Mouse (Mus musculus) CH12.LX (cell line): ENCODE results near the gene Igdcc4. TPM values are rescaled to one million over a fixed set of nuclear protein-coding genes. Genes with fewer than 3 reads are reported as not detected.

Experiments
- DNase-seq: peaks from one replicate; pipeline ENCODE4 v3.0.0-alpha.2; 2013; ENCODE audit errors: extremely low read depth
- H3K27ac ChIP-seq: 2 replicates; pipeline ENCODE4 v1.5.1; 2012; ENCODE audit warnings: low read depth, mild to moderate bottlenecking, control low read depth, moderate library complexity; ENCODE audit not compliant: insufficient read depth
- H3K27me3 ChIP-seq: replicated peaks from 2 replicates; pipeline ENCODE3; 2012; ENCODE audit warnings: inconsistent platforms
- H3K36me3 ChIP-seq, 2 experiments: replicated peaks in 1 of 2; 2 replicates each; pipeline versions ENCODE3 to v1.6.1; 2012; ENCODE audit warnings: inconsistent platforms in 1 of 2, low read length in 1 of 2, mild to moderate bottlenecking in 1 of 2, mixed read lengths in 1 of 2, moderate library complexity in 1 of 2; ENCODE audit not compliant: control insufficient read depth in 1 of 2, insufficient read depth in 1 of 2
- H3K4me1 ChIP-seq, 2 experiments: 2 replicates each; pipeline ENCODE4 v1.6.1; 2012; ENCODE audit warnings: inconsistent platforms in 1 of 2, moderate library complexity in 1 of 2; ENCODE audit not compliant: insufficient read depth in 2 of 2, control insufficient read depth in 1 of 2
- H3K4me2 ChIP-seq: 2 replicates; pipeline ENCODE4 v1.6.1; 2012; ENCODE audit warnings: low read depth, mild to moderate bottlenecking, control low read depth; ENCODE audit not compliant: poor library complexity, insufficient read depth, severe bottlenecking
- H3K4me3 ChIP-seq, 3 experiments: fragments of 150-350 bp in 1 of 3; sonication (generic) in 1 of 3; replicated peaks in 1 of 3; 2 replicates each; pipeline versions ENCODE3 to v1.5.1; 2011 to 2012; ENCODE audit warnings: low read depth in 2 of 3, low read length in 2 of 3, mild to moderate bottlenecking in 2 of 3, moderate library complexity in 2 of 3, control low read depth in 1 of 3, improper control_type of control experiment in 1 of 3, inconsistent platforms in 1 of 3, mixed read lengths in 1 of 3; ENCODE audit not compliant: poor library complexity in 1 of 3
- H3K79me2 ChIP-seq: replicated peaks from 2 replicates; pipeline ENCODE4 v1.6.1; 2012; ENCODE audit warnings: mild to moderate bottlenecking, moderate library complexity; ENCODE audit not compliant: control insufficient read depth, poor library complexity, insufficient read depth, severe bottlenecking; ENCODE audit errors: extremely low read depth
- H3K9ac ChIP-seq: 2 replicates; pipeline ENCODE4 v1.6.1; 2012; ENCODE audit warnings: low read depth, mild to moderate bottlenecking, control low read depth, moderate library complexity; ENCODE audit not compliant: insufficient read depth
- H3K9me3 ChIP-seq: replicated peaks from 2 replicates; pipeline ENCODE3; 2012; ENCODE audit warnings: low read length, inconsistent platforms, mixed read lengths
- CHD1 ChIP-seq: IDR thresholded peaks from 2 replicates; pipeline ENCODE4 v1.6.1; 2012; ENCODE audit warnings: low read depth, low read length, improper control_type of control experiment, inconsistent platforms
- CHD2 ChIP-seq: IDR thresholded peaks from 2 replicates; pipeline ENCODE4 v1.6.1; 2011; ENCODE audit warnings: low read length, improper control_type of control experiment
- EP300 ChIP-seq: IDR thresholded peaks from 2 replicates; pipeline ENCODE4 v1.6.1; 2011; ENCODE audit warnings: low read length, improper control_type of control experiment
- GABPA ChIP-seq: IDR thresholded peaks from 2 replicates; pipeline ENCODE4 v1.6.1; 2012; ENCODE audit warnings: low read depth, low read length, improper control_type of control experiment, inconsistent platforms; ENCODE audit not compliant: insufficient replicate concordance
- HCFC1 ChIP-seq: IDR thresholded peaks from 2 replicates; pipeline ENCODE4 v1.6.1; 2012; ENCODE audit warnings: low read depth, mild to moderate bottlenecking, inconsistent platforms, low read length, improper control_type of control experiment
- IRF4 ChIP-seq: IDR thresholded peaks from 2 replicates; pipeline ENCODE4 v1.6.1; 2014; ENCODE audit warnings: low read depth, mild to moderate bottlenecking, inconsistent platforms, low read length, improper control_type of control experiment
- JUN ChIP-seq: IDR thresholded peaks from 2 replicates; pipeline ENCODE4 v1.6.1; 2011; ENCODE audit warnings: low read depth, mild to moderate bottlenecking, low read length, improper control_type of control experiment, moderate library complexity; ENCODE audit not compliant: insufficient read depth
- MAFK ChIP-seq: IDR thresholded peaks from 2 replicates; pipeline ENCODE4 v1.6.1; 2011; ENCODE audit warnings: low read length, improper control_type of control experiment; ENCODE audit not compliant: insufficient replicate concordance
- MAX ChIP-seq: IDR thresholded peaks from 2 replicates; pipeline ENCODE4 v1.6.1; 2011; ENCODE audit warnings: low read length, improper control_type of control experiment
- MAZ ChIP-seq: IDR thresholded peaks from 2 replicates; pipeline ENCODE4 v1.6.1; 2012; ENCODE audit warnings: low read depth, mild to moderate bottlenecking, inconsistent platforms, low read length, improper control_type of control experiment, moderate library complexity
- MEF2A ChIP-seq: IDR thresholded peaks from 2 replicates; pipeline ENCODE4 v1.6.1; 2014; ENCODE audit warnings: low read depth, mild to moderate bottlenecking, inconsistent platforms, low read length, improper control_type of control experiment, borderline replicate concordance
- NELFE ChIP-seq: IDR thresholded peaks from 2 replicates; pipeline ENCODE4 v1.6.1; 2011; ENCODE audit warnings: low read depth, low read length, improper control_type of control experiment
- POLR2AphosphoS2 ChIP-seq: IDR thresholded peaks from 2 replicates; pipeline ENCODE4 v1.6.1; 2011; ENCODE audit warnings: low read depth, low read length, improper control_type of control experiment
- RAD21 ChIP-seq: IDR thresholded peaks from 2 replicates; pipeline ENCODE4 v1.6.1; 2011; ENCODE audit warnings: low read depth, mild to moderate bottlenecking, low read length, improper control_type of control experiment, moderate library complexity
- RCOR1 ChIP-seq: conservative IDR thresholded peaks from 2 replicates; pipeline ENCODE4 v1.6.1; 2012; ENCODE audit warnings: low read depth, mild to moderate bottlenecking, inconsistent platforms, low read length, improper control_type of control experiment
- SIN3A ChIP-seq: IDR thresholded peaks from 2 replicates; pipeline ENCODE4 v1.6.1; 2012; ENCODE audit warnings: low read length, improper control_type of control experiment, inconsistent platforms
- TBP ChIP-seq: conservative IDR thresholded peaks from 2 replicates; pipeline ENCODE4 v1.6.1; 2011; ENCODE audit warnings: low read depth, low read length, improper control_type of control experiment
- ZC3H11A ChIP-seq: IDR thresholded peaks from 2 replicates; pipeline ENCODE4 v1.6.1; 2012; ENCODE audit warnings: low read depth, mild to moderate bottlenecking, inconsistent platforms, low read length, improper control_type of control experiment
- ZKSCAN1 ChIP-seq: IDR thresholded peaks from 2 replicates; pipeline ENCODE4 v1.6.1; 2012; ENCODE audit warnings: low read depth, inconsistent platforms, low read length, improper control_type of control experiment, borderline replicate concordance
- ZMIZ1 ChIP-seq: IDR thresholded peaks from 2 replicates; pipeline ENCODE4 v1.6.1; 2012; ENCODE audit warnings: low read depth, mild to moderate bottlenecking, inconsistent platforms, low read length, improper control_type of control experiment
- ZNF384 ChIP-seq: IDR thresholded peaks from 2 replicates; pipeline ENCODE4 v1.6.1; 2012; ENCODE audit warnings: low read depth, low read length, improper control_type of control experiment, inconsistent platforms
- dilution Hi-C: fragments of 300-500 bp; cut with MboI; formaldehyde crosslinking; loops from 2 replicates; pipeline ENCODE4 v1.14.3; 2020; ENCODE audit warnings: low sequenced_read_pairs; ENCODE audit not compliant: extremely low pct_unique_long_range_greater_than_20kb, extremely low pct_ligation_motif_present
- in situ Hi-C: fragments of 300-500 bp; cut with MboI; formaldehyde crosslinking; loops from 3 replicates; pipeline ENCODE4 v1.14.3; 2019; ENCODE audit warnings: low sequenced_read_pairs, low pct_ligation_motif_present, low pct_unique_long_range_greater_than_20kb, mixed read lengths
- polyA plus RNA-seq: library from polyadenylated mRNA; unstranded; fragments of >175 nt; gene quantifications from 2 replicates; pipeline ENCODE4 v1.2.1, GENCODE M21; 2012; ENCODE audit warnings: low read depth; ENCODE audit not compliant: insufficient read length
- total RNA-seq, 2 experiments: library from RNA; depleted of rRNA; stranded (reverse); fragments of 300-350 nt in 1 of 2; fragments of >200 nt in 1 of 2; gene quantifications; 2 replicates each; pipeline ENCODE4 v1.2.3; 2012 to 2014

Gene Igdcc4
- total RNA-seq (2012; rRNA removed) (0.04 and 0.13 TPM in 2 replicates), total RNA-seq (2014; rRNA removed) (not detected in 2 replicates), polyA plus RNA-seq (0.11 and 0.23 TPM in 2 replicates)

DNA sequence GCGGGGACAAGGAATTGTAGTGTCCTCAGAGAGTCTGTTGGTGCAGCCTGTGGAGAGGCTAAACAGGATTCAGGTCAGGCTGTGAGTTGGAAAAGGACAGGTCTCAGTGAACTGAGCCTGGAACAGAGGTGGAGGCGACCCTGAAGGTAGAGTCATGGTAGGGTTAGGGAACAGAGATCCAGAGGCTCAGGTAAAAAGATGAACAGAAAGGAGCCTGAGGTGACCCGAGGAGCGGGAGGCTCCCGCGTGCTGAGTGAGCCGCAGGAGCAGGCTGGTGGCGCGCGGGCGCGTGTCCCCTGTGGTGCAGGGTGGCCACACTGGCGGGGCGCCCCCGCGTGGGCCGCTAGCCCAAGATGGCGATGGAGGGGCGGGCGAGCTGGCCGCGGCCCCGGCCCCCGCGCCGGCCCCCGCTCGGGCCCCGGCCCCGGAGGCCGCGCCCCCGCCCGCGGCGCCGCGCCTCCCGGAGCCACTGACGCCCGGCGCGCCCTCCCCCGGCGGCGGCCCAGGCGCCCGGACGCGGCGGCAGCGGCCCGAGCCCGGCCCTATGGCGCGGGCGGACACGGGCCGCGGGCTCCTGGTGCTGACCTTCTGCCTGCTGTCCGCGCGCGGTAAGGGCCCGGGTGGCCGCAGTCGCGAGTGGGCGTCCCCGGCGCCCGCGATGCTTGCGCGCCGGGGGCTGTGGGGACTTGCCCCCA is at the start of gene Igdcc4:
Igdcc4 (plus strand) TSS at position 496 of the 695 bp plus-strand sequence.
- no peak for DNase-seq
- H3K4me3 ChIP-seq, result no peak within 1 kb of the TSS
- no peaks in the 10 kb centered on the region for H3K79me2 ChIP-seq
- H3K9me3 ChIP-seq, result peaks cover 18% of the 10 kb centered on the region
- in situ Hi-C loops, result no loop called here
- no peak within 1 kb of the TSS for H3K27ac ChIP-seq
- no peaks in the 10 kb centered on the region for H3K36me3 ChIP-seq
- no peak within 1 kb of the TSS for H3K4me2 ChIP-seq
- H3K9ac ChIP-seq, result no peak within 1 kb of the TSS
- no peaks in the 10 kb centered on the region for H3K27me3 ChIP-seq
- no peaks in the 10 kb centered on the region for H3K4me1 ChIP-seq
- TF ChIP-seq IRF4 (no peak), EP300 (no peak), GABPA (no peak), RAD21 (no peak), NELFE (no peak), MAFK (no peak), ZNF384 (no peak), RCOR1 (no peak), JUN (no peak), MAX (no peak)
- dilution Hi-C loops, result no loop called here

DNA sequence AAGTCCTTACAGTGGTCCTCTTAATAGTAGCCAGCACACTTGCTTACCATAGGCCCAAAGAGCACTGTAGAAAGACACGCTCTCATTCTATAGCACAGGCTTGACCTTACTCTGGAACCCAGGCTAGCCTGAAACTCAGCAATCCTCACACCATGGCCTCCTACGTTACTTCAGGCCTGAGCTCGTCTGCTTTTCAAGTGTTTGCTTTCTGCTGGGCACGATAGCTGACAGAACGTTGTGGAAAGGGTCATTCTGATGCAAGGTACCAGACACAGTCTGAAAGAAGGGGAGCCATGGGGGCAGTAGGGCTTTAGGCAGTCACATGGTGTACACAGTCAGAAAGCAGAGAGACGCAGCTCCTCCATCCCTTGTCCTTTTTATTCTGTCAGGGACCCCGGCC is 37.0 kb upstream of the Igdcc4 start:
- no peaks in the 10 kb centered on the region for H3K79me2 ChIP-seq
- no peak overlapping the region for H3K27ac ChIP-seq
- in situ Hi-C loops (no loop called here), dilution Hi-C loops (no loop called here)
- H3K9me3 ChIP-seq, result no peaks in the 10 kb centered on the region
- no peaks in the 10 kb centered on the region for H3K27me3 ChIP-seq
- H3K4me2 ChIP-seq, result no peak overlapping the region
- DNase-seq, result no peak
- no peak for TF ChIP-seq MEF2A
- no peak for TF ChIP-seq SIN3A
- no peak for TF ChIP-seq HCFC1
- TF ChIP-seq CHD1, result no peak
- TF ChIP-seq POLR2AphosphoS2, result no peak
- no peak for TF ChIP-seq ZC3H11A
- TF ChIP-seq TBP, result no peak
- TF ChIP-seq ZMIZ1, result no peak
- no peak for TF ChIP-seq MAZ
- no peak for TF ChIP-seq ZNF384
- no peak for TF ChIP-seq RAD21
- no peak for TF ChIP-seq ZKSCAN1
- TF ChIP-seq CHD2, result no peak
- peaks cover 60 to 82% of the 10 kb centered on the region in 2 experiments for H3K36me3 ChIP-seq
- H3K4me1 ChIP-seq, result no peaks in the 10 kb centered on the region
- no peak overlapping the region for H3K9ac ChIP-seq
- H3K4me3 ChIP-seq, result no peak overlapping the region
